Mouse (Mus musculus): ENCODE results near the gene Gstt4. TPM values are rescaled to one million over a fixed set of nuclear protein-coding genes. Genes with fewer than 3 reads are reported as not detected.
"Not testable (repeated sequence)": the region's sequence is repeated elsewhere in the genome, so short reads cannot be mapped to it uniquely, and the experiment has no call there.

Gene Gstt4
- polyA plus RNA-seq, 1 experiment = not detected

DNA sequence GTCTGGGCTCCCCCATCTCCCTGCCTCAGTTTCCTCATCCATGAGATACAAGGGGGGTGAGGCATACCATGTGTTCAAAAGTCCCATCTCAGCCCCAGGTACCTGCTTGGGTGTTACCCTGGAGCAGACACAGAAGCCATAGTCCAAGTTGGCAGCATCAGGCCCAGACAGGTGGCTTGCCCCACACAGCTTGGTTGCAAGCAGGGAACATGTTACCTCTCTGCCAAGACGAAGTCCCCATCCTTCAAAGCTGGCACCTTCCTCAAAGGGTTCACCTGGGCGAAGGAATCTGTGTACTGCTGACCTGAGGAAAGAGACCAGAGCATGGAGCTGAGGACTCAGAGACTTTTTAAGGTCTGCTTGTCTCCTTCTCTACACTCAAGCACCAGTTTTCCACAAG lies 44.5 kb downstream of the Gstt4 start:
- WGBS = 81% methylated on average over 2 of the region's 2 CpGs
- no peaks in the 10 kb centered on the region for H3K4me1 ChIP-seq (ENCODE audit: control insufficient read depth, insufficient read depth, low read length)
- TF ChIP-seq CTCF (IDR thresholded peaks at IDR 0.05; ENCODE audit: control insufficient read depth, insufficient read depth, low read length) (no peak), POLR2A (IDR thresholded peaks at IDR 0.05; ENCODE audit: borderline replicate concordance, control insufficient read depth, low read depth, low read length) (no peak)
- no peak overlapping the region for H3K27ac ChIP-seq (ENCODE audit: control insufficient read depth, insufficient read depth, low read depth, low read length, poor library complexity)
- H3K4me3 ChIP-seq (replicated peaks; ENCODE audit: control insufficient read depth, low read depth, low read length) = no peak overlapping the region

DNA sequence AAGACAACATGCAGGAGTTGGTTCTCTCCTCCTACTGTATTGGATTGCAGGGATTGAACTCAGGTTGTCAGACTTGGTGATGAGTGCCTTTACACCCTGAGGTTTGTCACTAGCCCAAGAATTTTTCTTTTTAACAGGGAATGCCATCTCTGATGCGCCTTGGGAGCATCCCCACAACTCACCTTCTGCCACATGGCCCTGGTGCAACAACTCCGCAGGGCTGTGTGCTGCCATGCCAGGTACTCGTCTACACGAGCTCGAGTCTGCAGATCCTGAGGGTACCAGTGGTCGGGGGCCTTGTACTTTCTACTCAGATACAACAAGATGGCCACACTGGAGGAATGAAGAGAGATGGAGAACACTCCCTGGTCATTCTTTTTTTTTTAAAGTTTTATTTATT lies 45.8 kb downstream of the Gstt4 start:
- TF ChIP-seq CTCF (IDR thresholded peaks at IDR 0.05; ENCODE audit: control insufficient read depth, insufficient read depth, low read length) = no peak
- TF ChIP-seq POLR2A (IDR thresholded peaks at IDR 0.05; ENCODE audit: borderline replicate concordance, control insufficient read depth, low read depth, low read length) = no peak
- no peak overlapping the region for H3K27ac ChIP-seq (ENCODE audit: control insufficient read depth, insufficient read depth, low read depth, low read length, poor library complexity)
- 81% methylated on average over 6 of the region's 6 CpGs for WGBS
- no peak overlapping the region for H3K4me3 ChIP-seq (replicated peaks; ENCODE audit: control insufficient read depth, low read depth, low read length)
- peaks cover 2% of the 10 kb centered on the region; the same call in 1 of the 2 replicates for H3K4me1 ChIP-seq (ENCODE audit: control insufficient read depth, insufficient read depth, low read length)

DNA sequence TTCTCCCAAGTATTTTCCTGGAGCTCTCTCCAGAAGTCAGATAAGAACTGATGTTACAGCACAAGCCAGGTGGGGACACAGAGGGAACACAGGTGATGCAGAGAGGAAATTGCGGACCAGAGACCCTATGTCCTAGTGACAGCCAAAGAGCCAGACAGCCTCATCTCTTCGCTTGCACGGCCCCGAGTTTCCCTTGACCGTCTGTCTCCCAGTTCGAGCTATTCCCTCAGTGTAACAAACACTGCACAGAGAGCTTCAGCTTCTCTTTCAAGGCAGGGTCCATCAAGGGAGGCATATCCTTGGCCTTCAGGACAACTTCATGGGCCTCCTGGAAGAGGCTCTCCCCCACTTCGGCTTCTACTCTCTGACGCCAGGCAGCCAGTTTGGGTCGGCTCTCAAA lies 47.8 kb downstream of the Gstt4 start:
- H3K4me1 ChIP-seq (ENCODE audit: control insufficient read depth, insufficient read depth, low read length) = peaks cover 2% of the 10 kb centered on the region; the same call in 1 of the 2 replicates
- no peak overlapping the region for H3K4me3 ChIP-seq (replicated peaks; ENCODE audit: control insufficient read depth, low read depth, low read length)
- TF ChIP-seq POLR2A (IDR thresholded peaks at IDR 0.05; ENCODE audit: borderline replicate concordance, control insufficient read depth, low read depth, low read length) (no peak), CTCF (IDR thresholded peaks at IDR 0.05; ENCODE audit: control insufficient read depth, insufficient read depth, low read length) (no peak)
- 88% methylated on average over 9 of the region's 9 CpGs for WGBS
- no peak overlapping the region for H3K27ac ChIP-seq (ENCODE audit: control insufficient read depth, insufficient read depth, low read depth, low read length, poor library complexity)

DNA sequence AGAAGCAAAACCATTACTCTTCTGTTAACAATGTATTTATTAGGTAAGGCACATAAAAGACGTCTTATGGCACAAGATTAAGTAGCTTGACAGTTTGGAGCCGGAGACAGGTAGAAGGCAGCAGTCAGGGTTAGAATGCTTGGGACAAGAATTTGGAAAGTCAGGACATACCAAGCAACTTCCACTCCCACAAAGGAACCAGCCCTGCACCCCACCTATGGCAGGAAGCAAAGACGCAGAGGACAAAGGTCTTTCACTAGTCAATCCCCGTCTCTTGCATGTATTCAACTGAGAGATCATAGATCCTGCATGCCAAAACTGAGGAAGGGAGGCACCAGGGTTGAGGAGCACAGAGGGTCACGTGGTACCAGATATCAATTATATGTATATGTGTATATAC lies 48.2 kb downstream of the Gstt4 start:
- no peak overlapping the region for H3K27ac ChIP-seq (ENCODE audit: control insufficient read depth, insufficient read depth, low read depth, low read length, poor library complexity)
- 82% methylated on average over 5 of the region's 5 CpGs for WGBS
- no peak for TF ChIP-seq CTCF (IDR thresholded peaks at IDR 0.05; ENCODE audit: control insufficient read depth, insufficient read depth, low read length)
- no peak for TF ChIP-seq POLR2A (IDR thresholded peaks at IDR 0.05; ENCODE audit: borderline replicate concordance, control insufficient read depth, low read depth, low read length)
- peaks cover 2% of the 10 kb centered on the region; the same call in 1 of the 2 replicates for H3K4me1 ChIP-seq (ENCODE audit: control insufficient read depth, insufficient read depth, low read length)
- H3K4me3 ChIP-seq (replicated peaks; ENCODE audit: control insufficient read depth, low read depth, low read length) = no peak overlapping the region

DNA sequence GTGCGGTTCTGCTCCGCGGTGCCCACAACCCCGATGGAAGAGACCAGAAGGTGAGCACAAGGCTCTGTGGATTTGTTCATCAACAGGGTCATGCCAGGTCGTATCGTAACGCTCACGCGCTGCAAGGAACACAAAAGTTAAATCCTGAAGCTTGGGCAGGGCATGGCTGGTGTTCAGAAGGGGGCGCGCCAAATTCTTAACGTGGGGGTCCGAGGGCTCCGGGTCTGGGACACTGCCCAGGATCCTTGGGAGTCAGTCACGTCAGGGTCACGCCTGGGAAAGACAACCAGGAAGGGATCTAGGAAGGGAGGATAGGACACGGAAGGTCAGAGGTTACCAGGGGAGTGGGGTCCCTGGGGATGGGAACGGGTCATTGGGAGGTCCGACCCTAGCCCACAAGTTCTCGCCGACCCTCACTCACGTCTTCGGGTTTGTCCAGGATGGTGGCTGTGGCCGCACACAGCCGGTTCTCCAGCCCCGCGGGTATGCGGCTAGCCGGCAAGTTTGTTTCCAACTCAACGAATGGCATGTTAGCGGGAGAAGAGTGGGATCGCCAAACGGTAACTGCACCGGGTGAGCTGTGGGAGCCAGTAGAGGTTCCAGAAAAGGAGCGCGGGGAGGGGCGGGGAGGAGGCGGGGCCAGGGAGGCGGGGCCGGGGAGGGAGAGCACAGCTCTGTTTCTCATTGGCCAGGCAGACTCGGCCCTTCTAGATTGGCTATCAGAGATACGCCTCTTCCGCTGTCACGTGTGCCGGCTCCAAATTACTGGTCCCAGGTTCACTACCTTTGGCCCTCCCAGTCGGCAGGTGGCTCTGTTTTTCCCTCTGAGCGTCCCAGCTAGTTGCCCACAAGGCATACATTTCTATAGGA lies 49.3 kb downstream of the Gstt4 start, which contains the start of gene Ddt:
Gene Ddt, minus strand, starts transcription at position 620 of the 870 bp plus-strand sequence.
- H3K27ac ChIP-seq (ENCODE audit: control insufficient read depth, insufficient read depth, low read depth, low read length, poor library complexity) = no peak within 1 kb of the TSS; the same call in 1 of the 2 replicates
- peaks cover 2% of the 10 kb centered on the region; the same call in 1 of the 2 replicates for H3K4me1 ChIP-seq (ENCODE audit: control insufficient read depth, insufficient read depth, low read length)
- under 1% methylated on average over 47 of the region's 47 CpGs for WGBS
- peak within 1 kb of the TSS; percentile 76 for H3K4me3 ChIP-seq (replicated peaks; ENCODE audit: control insufficient read depth, low read depth, low read length)
- TF ChIP-seq POLR2A (IDR thresholded peaks at IDR 0.05; ENCODE audit: borderline replicate concordance, control insufficient read depth, low read depth, low read length) = peak; percentile 38; the same call in 1 of the 2 replicates
- no peak for TF ChIP-seq CTCF (IDR thresholded peaks at IDR 0.05; ENCODE audit: control insufficient read depth, insufficient read depth, low read length)

DNA sequence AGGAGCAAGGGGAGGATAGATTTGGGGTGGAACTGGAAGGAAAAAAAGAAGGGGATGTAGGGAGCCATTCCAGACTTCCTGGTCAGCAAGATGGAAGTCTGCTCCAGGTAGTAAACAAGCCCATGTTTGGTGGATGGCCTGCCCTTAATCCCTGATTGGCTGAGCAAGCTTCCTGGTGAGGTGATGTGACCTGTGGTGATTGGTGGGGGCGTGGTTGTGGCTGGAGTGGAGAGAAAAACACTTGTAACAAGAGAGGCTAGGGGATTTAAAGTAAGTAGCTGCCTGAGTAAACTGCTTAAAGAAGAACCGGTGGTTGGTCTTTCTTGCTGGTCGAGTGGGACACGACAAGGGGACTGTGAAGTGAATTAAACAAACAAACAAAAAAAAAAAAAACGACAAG lies 54.6 kb downstream of the Gstt4 start:
- not testable (repeated sequence) for H3K4me1 ChIP-seq (ENCODE audit: control insufficient read depth, insufficient read depth, low read length); H3K4me3 ChIP-seq (replicated peaks; ENCODE audit: control insufficient read depth, low read depth, low read length); H3K27ac ChIP-seq (ENCODE audit: control insufficient read depth, insufficient read depth, low read depth, low read length, poor library complexity)
- WGBS = 50% methylated on average over 5 of the region's 5 CpGs

DNA sequence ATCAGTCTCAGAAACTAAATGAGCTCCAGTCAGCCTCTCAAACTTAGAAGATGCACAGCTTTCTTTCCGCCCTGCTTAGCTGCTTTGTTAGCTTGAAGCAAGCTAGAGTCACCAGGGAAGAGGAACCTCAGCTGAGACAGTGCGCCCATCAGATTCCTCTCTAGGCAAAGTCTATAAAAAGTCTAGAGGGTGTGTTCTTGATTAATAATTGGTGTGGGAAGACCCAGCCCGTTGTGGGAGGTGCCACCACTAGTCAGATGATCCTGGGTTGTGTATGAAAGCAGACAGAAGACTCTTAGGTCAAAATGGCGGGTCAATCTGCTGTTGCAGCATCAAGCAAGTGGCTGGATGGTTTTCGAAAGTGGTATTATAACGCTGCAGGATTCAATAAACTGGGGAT lies 55.5 kb downstream of the Gstt4 start:
- TF ChIP-seq POLR2A (IDR thresholded peaks at IDR 0.05; ENCODE audit: borderline replicate concordance, control insufficient read depth, low read depth, low read length) (no peak), CTCF (IDR thresholded peaks at IDR 0.05; ENCODE audit: control insufficient read depth, insufficient read depth, low read length) (no peak)
- WGBS = 80% methylated on average over 6 of the region's 6 CpGs
- H3K4me1 ChIP-seq (ENCODE audit: control insufficient read depth, insufficient read depth, low read length) = peaks cover 2% of the 10 kb centered on the region; the same call in 1 of the 2 replicates

More for the DNA sequence above, 55.5 kb downstream of the Gstt4 start:
- Histone ChIP-seq H3K4me3 (replicated peaks; ENCODE audit: control insufficient read depth, low read depth, low read length) (no peak overlapping the region), H3K27ac (ENCODE audit: control insufficient read depth, insufficient read depth, low read depth, low read length, poor library complexity) (no peak overlapping the region)

Other genes with a start within 250 kb of the Gstt4 start
- gene Ggt5, start 233.2 kb downstream of the Gstt4 start, polyA plus RNA-seq (2011; ENCODE audit: insufficient read depth, insufficient read length, low replicate concordance, missing spikeins) = 13.4 and 23.1 TPM in 2 replicates
- gene Susd2, start 178.5 kb downstream of the Gstt4 start, polyA plus RNA-seq (2011; ENCODE audit: insufficient read depth, insufficient read length, low replicate concordance, missing spikeins) = 1.5 and 2.8 TPM in 2 replicates
- gene Cabin1, start 58.2 kb downstream of the Gstt4 start, polyA plus RNA-seq (2011; ENCODE audit: insufficient read depth, insufficient read length, low replicate concordance, missing spikeins) = 26.2 and 55.3 TPM in 2 replicates
- gene Ddt, start 49.1 kb downstream of the Gstt4 start, polyA plus RNA-seq (2011; ENCODE audit: insufficient read depth, insufficient read length, low replicate concordance, missing spikeins) = 9.3 and 20.0 TPM in 2 replicates
- not detected in 2 replicates for gene Gm20441, start 41.6 kb downstream of the Gstt4 start, polyA plus RNA-seq (2011; ENCODE audit: insufficient read depth, insufficient read length, low replicate concordance, missing spikeins)
- gene Gstt3, start 41.1 kb downstream of the Gstt4 start, polyA plus RNA-seq (2011; ENCODE audit: insufficient read depth, insufficient read length, low replicate concordance, missing spikeins) = 1.6 and 4.3 TPM in 2 replicates
- gene Gstt1, start 24.0 kb downstream of the Gstt4 start, polyA plus RNA-seq (2011; ENCODE audit: insufficient read depth, insufficient read length, low replicate concordance, missing spikeins) = 19.9 and 22.5 TPM in 2 replicates
- 18.1 and 28.1 TPM in 2 replicates for gene Gstt2, start 14.9 kb upstream of the Gstt4 start, polyA plus RNA-seq (2011; ENCODE audit: insufficient read depth, insufficient read length, low replicate concordance, missing spikeins)
- 205 and 344 TPM in 2 replicates for gene Mif, start 37.7 kb upstream of the Gstt4 start, polyA plus RNA-seq (2011; ENCODE audit: insufficient read depth, insufficient read length, low replicate concordance, missing spikeins)
- 1.2 and 2.5 TPM in 2 replicates for gene Derl3, start 70.9 kb upstream of the Gstt4 start, polyA plus RNA-seq (2011; ENCODE audit: insufficient read depth, insufficient read length, low replicate concordance, missing spikeins)
- 22.7 and 33.8 TPM in 2 replicates for gene Smarcb1, start 99.1 kb upstream of the Gstt4 start, polyA plus RNA-seq (2011; ENCODE audit: insufficient read depth, insufficient read length, low replicate concordance, missing spikeins)
- gene Chchd10, start 110.6 kb upstream of the Gstt4 start, polyA plus RNA-seq (2011; ENCODE audit: insufficient read depth, insufficient read length, low replicate concordance, missing spikeins) = 78.1 and 103 TPM in 2 replicates
- 3.4 and 4.6 TPM in 2 replicates for gene Mmp11, start 114.0 kb upstream of the Gstt4 start, polyA plus RNA-seq (2011; ENCODE audit: insufficient read depth, insufficient read length, low replicate concordance, missing spikeins)
- gene Gm867, start 118.1 kb upstream of the Gstt4 start, polyA plus RNA-seq (2011; ENCODE audit: insufficient read depth, insufficient read length, low replicate concordance, missing spikeins) = 35.4 and 49.8 TPM in 2 replicates
- 41.8 and 84.9 TPM in 2 replicates for gene Vpreb3, start 120.5 kb upstream of the Gstt4 start, polyA plus RNA-seq (2011; ENCODE audit: insufficient read depth, insufficient read length, low replicate concordance, missing spikeins)
- gene Gm5134, start 132.0 kb upstream of the Gstt4 start, polyA plus RNA-seq (2011; ENCODE audit: insufficient read depth, insufficient read length, low replicate concordance, missing spikeins) = not detected in 2 replicates
- 3.1 and 4.7 TPM in 2 replicates for gene Zfp280b, start 210.1 kb upstream of the Gstt4 start, polyA plus RNA-seq (2011; ENCODE audit: insufficient read depth, insufficient read length, low replicate concordance, missing spikeins)